Mouse (Mus musculus) G1E (cell line): ENCODE data around the gene Polr2e. TPM values are rescaled to one million over a fixed set of nuclear protein-coding genes. Genes with fewer than 3 reads are reported as not detected.

Experiments
- ATAC-seq: 2 replicates; pipeline ENCODE4 v1.8.0; 2016; ENCODE audit warnings: mild to moderate bottlenecking; ENCODE audit not compliant: insufficient number of reproducible peaks, poor library complexity, low FRiP score, severe bottlenecking; ENCODE audit errors: extremely low read depth
- DNase-seq: peaks from one replicate; pipeline ENCODE4 v3.0.0; 2012; ENCODE audit warnings: low spot score
- H3K27me3 ChIP-seq: 2 replicates; pipeline ENCODE4 v1.6.1; 2012; ENCODE audit warnings: mild to moderate bottlenecking, low read length, inconsistent platforms; ENCODE audit not compliant: insufficient read depth
- H3K36me3 ChIP-seq: replicated peaks from 2 replicates; pipeline ENCODE3; 2012; ENCODE audit warnings: mild to moderate bottlenecking, inconsistent platforms
- H3K4me1 ChIP-seq: 2 replicates; pipeline ENCODE4 v1.6.1; 2012; ENCODE audit warnings: low read depth, low read length, inconsistent platforms, mixed read lengths; ENCODE audit not compliant: insufficient read depth
- H3K4me3 ChIP-seq: 2 replicates; pipeline ENCODE4 v1.5.1; 2012; ENCODE audit warnings: low read depth, mild to moderate bottlenecking, inconsistent platforms, low read length, moderate library complexity, mixed read lengths
- H3K9me3 ChIP-seq: replicated peaks from 2 replicates; pipeline ENCODE4 v1.6.1; 2012; ENCODE audit warnings: inconsistent platforms
- CTCF ChIP-seq: IDR thresholded peaks from 2 replicates; pipeline ENCODE4 v1.5.1; 2012; ENCODE audit warnings: low read depth, low read length, inconsistent platforms, mixed read lengths
- GATA1 ChIP-seq: IDR thresholded peaks from 2 replicates; pipeline ENCODE4 v1.6.1; 2012; ENCODE audit warnings: borderline replicate concordance, low read length, inconsistent platforms, mixed read lengths
- GATA2 ChIP-seq: IDR thresholded peaks from 2 replicates; pipeline ENCODE4 v1.6.1; 2012; ENCODE audit warnings: low read depth, low read length, inconsistent platforms, borderline replicate concordance
- POLR2AphosphoS5 ChIP-seq: IDR thresholded peaks from 2 replicates; pipeline ENCODE4 v1.6.1; 2012; ENCODE audit warnings: low read depth, low read length, inconsistent platforms; ENCODE audit not compliant: insufficient replicate concordance
- TAL1 ChIP-seq: conservative IDR thresholded peaks from 2 replicates; pipeline ENCODE4 v1.6.1; 2012; ENCODE audit warnings: low read depth, low read length, inconsistent platforms, mixed read lengths
- polyA plus RNA-seq: library from polyadenylated mRNA; stranded (reverse); fragments of >175 nt; gene quantifications from 2 replicates; pipeline ENCODE4 v1.2.3, GENCODE M21; 2012
- total RNA-seq, 2 experiments: library from RNA; stranded (forward) in 1 of 2; stranded (reverse) in 1 of 2; fragments of 200-1000 nt in 1 of 2; fragments of >200 nt in 1 of 2; fragmentation: Nextera tagmentation in 1 of 2; gene quantifications; 2 replicates each; pipeline ENCODE4 v1.2.3; 2014 to 2017

Gene Polr2e
- total RNA-seq (2014; fragmentation: Nextera tagmentation), result 74.3 and 90.2 TPM in 2 replicates
- 54.6 TPM in 2 replicates for total RNA-seq (2017)
- 148 and 206 TPM in 2 replicates for polyA plus RNA-seq

DNA sequence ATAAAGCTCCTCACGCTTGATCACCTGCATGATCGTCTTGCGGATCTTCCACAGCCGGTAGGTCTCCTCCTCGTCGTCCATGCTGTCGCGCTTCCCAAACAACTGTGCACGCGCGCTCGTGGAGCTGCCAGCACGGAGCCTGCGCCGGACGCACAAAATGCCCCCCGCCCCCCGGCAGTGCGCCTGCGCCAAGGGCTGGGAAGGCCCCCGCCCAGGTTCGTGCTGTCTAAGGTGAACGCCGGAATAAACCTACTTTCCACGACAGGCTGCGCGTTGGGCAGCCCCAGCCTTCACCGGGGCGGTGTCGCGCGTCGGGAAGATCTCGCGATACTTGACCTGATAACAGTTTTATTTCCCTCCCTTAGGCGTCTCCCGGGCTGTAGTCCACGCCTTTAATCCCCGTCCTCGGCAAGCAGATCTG is at the start of gene Polr2e:
TSS of gene Polr2e (minus strand) at position 237 of the 421 bp plus-strand sequence.
- Histone ChIP-seq H3K36me3 (peaks cover 41% of the 10 kb centered on the region), H3K9me3 (no peaks in the 10 kb centered on the region)
- DNase-seq, result peak; percentile 96

DNA sequence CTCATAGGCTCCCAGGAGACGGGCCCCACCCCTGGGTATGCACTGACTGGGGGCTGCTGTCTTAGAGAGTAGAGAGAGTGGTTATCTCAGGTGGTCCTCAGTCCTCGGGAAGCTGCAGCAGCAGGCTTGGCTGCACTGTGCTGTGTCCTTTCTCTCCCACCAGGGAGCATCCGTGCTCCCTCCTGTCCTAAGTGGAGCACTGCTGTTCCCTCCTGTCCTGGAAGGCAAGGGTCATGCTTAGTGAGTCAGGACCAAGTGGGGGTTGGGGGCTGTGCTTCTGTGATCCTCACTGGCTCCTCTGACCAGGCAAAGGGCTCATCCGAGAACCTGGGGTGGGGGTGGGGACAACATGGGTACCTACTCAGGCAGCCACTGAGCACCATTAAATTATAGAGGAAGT is 49.6 kb upstream of the Polr2e start:
- no peak for DNase-seq

More for the DNA sequence above, at the start of gene Polr2e:
- peak within 1 kb of the TSS; percentile 82 for H3K4me3 ChIP-seq
- ATAC-seq, result peak; percentile 96
- no peaks in the 10 kb centered on the region for H3K27me3 ChIP-seq
- H3K4me1 ChIP-seq, result peaks cover 50% of the 10 kb centered on the region
- TF ChIP-seq TAL1, result no peak
- TF ChIP-seq CTCF, result no peak
- no peak for TF ChIP-seq POLR2AphosphoS5
- no peak for TF ChIP-seq GATA2
- TF ChIP-seq GATA1, result no peak

DNA sequence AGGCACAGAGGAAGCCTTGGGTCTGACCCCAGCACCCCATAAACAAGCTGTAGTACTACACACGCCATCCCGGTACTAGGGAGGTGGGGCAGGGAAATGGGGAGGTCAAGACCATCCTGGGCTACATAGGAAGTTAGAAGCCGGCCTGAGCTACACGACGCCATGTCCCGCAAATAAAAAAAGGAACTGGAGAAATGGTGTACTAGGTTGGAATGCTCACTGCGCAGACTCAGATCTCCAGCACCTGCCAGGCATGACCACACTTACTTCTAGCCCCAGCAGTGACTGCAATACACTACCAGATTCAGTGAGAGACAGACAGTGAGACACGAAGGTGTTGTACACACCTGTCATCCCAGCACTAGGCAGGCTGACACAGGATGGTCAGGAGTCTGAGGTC is 47.9 kb upstream of the Polr2e start:
- no peaks in the 10 kb centered on the region for H3K9me3 ChIP-seq
- ATAC-seq, result no peak
- H3K4me1 ChIP-seq, result peaks cover 44% of the 10 kb centered on the region
- no peak for TF ChIP-seq POLR2AphosphoS5
- no peak for TF ChIP-seq CTCF
- no peak overlapping the region for H3K4me3 ChIP-seq
- DNase-seq, result no peak
- H3K27me3 ChIP-seq, result no peaks in the 10 kb centered on the region
- H3K36me3 ChIP-seq, result peaks cover 92% of the 10 kb centered on the region

More for the DNA sequence above, 49.6 kb upstream of the Polr2e start:
- no peaks in the 10 kb centered on the region for H3K27me3 ChIP-seq
- peaks cover 48% of the 10 kb centered on the region for H3K4me1 ChIP-seq
- no peak overlapping the region for H3K4me3 ChIP-seq
- no peaks in the 10 kb centered on the region for H3K9me3 ChIP-seq
- peaks cover 92% of the 10 kb centered on the region for H3K36me3 ChIP-seq
- no peak for TF ChIP-seq GATA1
- TF ChIP-seq POLR2AphosphoS5, result no peak
- TF ChIP-seq CTCF, result no peak
- no peak for TF ChIP-seq TAL1
- no peak for TF ChIP-seq GATA2
- no peak for ATAC-seq

DNA sequence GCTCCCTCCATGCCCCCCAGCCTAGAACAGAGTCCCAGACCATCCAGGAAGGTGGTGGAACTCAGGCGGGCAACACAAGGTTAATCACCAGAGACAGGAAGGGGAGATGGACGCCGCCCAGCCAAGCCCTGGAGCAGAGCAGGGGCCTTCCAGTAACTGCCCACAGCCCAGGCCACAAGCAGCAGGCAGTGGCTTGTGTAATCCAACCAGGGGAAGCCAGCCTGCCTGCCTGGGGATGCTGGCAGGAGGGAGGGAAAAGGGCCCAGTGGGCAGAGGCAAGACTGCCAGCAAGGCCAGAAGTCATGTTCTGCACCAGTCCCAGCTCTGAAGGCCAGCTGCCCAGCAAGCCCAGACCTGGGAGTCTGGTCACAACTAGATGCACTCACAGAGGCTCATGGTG is 47.3 kb upstream of the Polr2e start:
- TF ChIP-seq CTCF (no peak), GATA1 (no peak), TAL1 (no peak), POLR2AphosphoS5 (no peak), GATA2 (no peak)
- Histone ChIP-seq H3K9me3 (no peaks in the 10 kb centered on the region), H3K4me3 (no peak overlapping the region), H3K4me1 (peaks cover 50% of the 10 kb centered on the region), H3K27me3 (no peaks in the 10 kb centered on the region), H3K36me3 (peaks cover 92% of the 10 kb centered on the region)
- ATAC-seq (no peak), DNase-seq (no peak)

DNA sequence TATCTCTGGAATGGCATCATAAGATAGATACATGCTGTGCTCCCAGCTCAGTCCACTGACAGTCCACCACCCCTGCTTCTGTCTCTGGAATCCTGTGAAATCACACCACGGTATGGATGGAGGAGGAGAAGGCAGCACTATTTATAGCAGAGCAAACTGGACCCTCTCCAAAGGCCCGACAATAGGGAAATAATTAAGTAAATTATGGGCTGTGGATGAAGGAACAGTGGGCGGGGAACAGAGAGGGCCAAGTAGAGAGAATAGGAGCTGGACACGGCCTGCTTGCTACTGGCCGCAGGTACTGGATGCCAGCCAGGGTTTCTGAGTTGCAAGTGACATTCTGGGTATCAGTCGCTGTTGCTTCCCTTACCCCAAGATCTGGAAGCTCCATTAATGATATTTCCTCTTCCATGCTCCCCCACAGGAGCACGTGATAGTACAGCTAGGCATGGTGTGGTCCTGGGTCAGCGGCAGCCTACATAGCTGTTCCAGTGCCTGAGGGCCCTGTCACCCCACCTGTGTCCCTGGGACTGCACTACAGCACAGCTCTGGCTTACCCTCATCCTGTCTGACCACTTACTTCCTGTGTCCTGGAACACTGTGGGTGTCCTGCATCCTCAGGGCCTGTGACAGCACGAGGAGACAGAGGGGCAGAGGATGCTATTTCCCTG is 45.4 kb upstream of the Polr2e start:
- ATAC-seq (no peak), DNase-seq (no peak)
- peaks cover 95% of the 10 kb centered on the region for H3K36me3 ChIP-seq
- TF ChIP-seq GATA1, result no peak
- no peak for TF ChIP-seq TAL1
- TF ChIP-seq CTCF, result no peak
- TF ChIP-seq GATA2, result no peak
- TF ChIP-seq POLR2AphosphoS5, result no peak
- H3K9me3 ChIP-seq, result no peaks in the 10 kb centered on the region
- H3K4me1 ChIP-seq, result peaks cover 66% of the 10 kb centered on the region
- H3K4me3 ChIP-seq, result no peak overlapping the region
- no peaks in the 10 kb centered on the region for H3K27me3 ChIP-seq

DNA sequence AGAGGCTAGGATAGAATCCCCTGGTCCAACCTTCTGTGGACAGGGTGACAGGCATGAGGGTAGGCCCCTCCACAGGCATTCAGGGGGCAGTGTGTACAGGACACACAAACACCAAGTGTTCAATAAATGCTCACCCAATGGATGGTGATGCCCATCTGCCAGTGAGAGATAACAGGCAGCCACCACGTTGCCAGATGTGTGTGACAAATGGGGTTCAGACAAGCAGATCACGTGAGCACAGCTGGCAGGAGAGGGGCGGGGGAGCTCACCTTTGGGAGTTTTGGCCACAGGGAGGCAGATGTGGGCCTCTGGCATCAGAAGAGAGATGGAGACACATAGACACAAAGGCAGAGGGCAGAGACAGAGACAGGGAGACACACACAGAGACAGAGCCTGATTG is 41.5 kb upstream of the Polr2e start:
- H3K4me3 ChIP-seq, result peak overlapping the region; percentile 62; the same call in 1 of the 2 replicates
- no peaks in the 10 kb centered on the region for H3K9me3 ChIP-seq
- peaks cover 97% of the 10 kb centered on the region for H3K36me3 ChIP-seq
- no peak for TF ChIP-seq POLR2AphosphoS5
- peak; percentile 82 for TF ChIP-seq TAL1
- H3K4me1 ChIP-seq, result peaks cover 59% of the 10 kb centered on the region
- H3K27me3 ChIP-seq, result no peaks in the 10 kb centered on the region
- peak; percentile 83 for ATAC-seq
- peak; percentile 70 for DNase-seq
